Mouse (Mus musculus) embryo, embryonic 11 days (tissue): ENCODE data around the gene Wdr43.
"Not testable (repeated sequence)": the region's sequence is repeated elsewhere in the genome, so short reads cannot be mapped to it uniquely, and the experiment has no call there.

Source experiments
- DNase-seq: peaks from one replicate; pipeline ENCODE4 v3.0.0-alpha.2; 2015

Wdr43 gene

GRCm38 (mm10) chr17:71615638-71616318 lies at the start of gene Wdr43:
TSS of gene Wdr43 (plus strand) at chr17:71615895.
- DNase-seq = peak; percentile 98

- DNase-seq = no peak
Observed at GRCm38 (mm10) chr17:71579176-71579705, 36.5 kb upstream of the Wdr43 start.

DNA sequence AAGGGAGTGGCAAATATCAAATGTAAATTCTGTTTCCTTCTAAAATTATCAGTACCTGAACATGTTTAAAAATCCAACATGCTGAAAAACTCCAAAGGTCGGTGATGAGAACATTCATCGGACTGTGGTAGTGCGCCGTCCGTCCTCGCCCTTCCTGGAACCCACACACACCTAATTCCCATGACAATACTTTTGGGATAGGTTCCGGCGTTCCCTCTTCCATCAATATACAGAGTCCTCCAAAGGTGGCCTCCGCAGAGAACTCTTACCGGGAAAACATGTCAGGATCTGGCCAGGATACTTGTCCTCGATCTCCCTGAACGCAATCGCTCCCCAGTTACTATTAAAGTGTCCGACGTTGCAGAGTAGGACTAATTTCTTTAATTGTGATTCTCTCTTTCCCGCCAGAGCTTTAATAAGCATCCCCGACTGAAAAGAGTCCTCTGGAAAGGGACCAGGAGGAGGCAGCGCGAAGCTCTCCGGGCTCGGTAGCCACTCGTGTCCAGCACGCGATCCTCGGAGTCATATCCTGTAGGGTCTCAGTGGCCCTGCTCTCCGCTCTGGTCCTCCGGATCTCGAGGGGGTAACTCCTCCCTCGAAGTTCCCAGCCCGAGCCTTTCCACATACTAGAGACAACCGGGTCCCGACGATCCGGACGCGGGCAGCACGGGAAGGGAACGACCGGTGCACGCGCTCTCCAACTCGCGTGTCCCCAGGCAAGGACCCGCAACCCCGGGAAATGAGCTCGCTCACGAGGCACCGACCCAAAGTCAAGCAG lies 17.6 kb upstream of the Wdr43 start:
- DNase-seq = no peak

DNA sequence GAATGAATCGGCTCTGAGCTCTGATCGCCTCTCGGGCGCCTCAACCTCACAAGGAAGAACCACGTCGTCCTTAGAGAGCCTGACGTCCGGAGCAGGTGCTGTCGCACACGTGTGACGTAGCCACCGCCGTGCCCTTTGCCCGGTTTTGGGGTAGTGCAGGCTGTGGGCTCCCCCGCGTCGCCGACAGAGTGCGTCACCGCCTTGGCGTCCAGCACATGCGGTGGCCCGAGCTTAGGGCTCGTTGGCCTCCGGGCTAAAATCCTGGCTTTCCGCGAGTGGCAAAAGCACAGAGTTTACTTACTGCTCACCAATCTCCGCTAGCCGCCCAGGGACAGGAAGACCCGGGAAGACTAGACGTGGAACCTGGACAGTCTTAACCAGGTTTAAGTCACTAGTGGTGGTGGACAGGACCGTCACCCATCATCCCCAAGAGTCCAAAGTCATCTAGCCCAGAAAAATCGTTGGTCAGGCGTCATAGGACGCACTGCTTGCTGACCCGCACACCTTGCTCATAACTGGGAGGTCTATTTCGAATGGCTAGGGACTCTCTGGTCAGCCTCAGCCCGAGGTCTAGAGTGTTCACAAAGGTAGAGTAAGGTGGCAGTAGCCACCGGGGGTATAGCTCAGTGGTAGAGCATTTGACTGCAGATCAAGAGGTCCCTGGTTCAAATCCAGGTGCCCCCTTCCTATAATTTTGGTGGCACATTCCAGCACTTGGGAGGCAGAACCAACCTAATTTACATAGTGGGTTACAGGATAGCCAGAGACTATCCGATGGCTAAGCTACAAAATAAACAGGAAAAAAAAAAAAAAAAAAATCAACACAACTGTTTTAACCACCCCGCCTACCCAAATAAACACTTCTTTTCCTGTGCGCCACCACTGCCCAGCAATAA lies 16.8 kb upstream of the Wdr43 start:
- DNase-seq = peak; percentile 95

DNA sequence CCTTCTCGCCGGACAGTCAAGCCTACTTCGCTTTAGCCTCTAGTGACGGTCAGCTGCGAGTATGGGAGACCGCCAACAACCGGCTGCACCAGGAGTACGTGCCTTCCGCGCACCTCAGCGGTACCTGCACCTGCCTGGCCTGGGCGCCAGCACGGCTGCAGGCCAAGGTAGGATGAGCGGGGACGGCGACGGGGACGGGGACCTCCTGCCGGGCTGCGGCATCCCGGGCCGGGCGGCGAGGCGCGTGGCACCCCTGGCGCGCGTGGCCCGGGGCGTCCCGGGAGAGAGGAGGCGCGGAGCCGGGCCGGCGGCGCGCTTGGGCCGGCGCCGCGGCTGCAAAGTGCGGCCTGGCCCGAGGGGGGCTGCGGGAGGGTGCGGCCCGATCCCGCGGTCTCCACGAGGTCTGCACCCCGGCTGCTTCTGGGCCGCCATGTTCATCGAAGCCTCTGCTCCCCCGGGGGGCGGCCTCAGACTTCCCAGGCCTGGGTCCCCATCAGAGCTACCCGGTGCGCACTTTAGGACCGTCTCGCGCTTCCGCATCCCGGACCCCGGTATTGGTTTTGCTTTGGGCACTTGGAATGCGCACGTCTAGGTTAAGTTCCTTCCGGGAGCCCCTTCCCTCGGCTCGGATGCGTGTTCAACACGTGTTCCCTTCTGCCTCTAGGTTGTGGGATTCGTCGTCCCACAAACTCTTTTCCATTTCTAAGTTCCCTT lies 781 bp downstream of the Wdr43 start:
- DNase-seq = peak; percentile 49

GRCm38 (mm10) chr17:71617033-71617362 lies 1.3 kb downstream of the Wdr43 start:
- DNase-seq = peak; percentile 7

DNA sequence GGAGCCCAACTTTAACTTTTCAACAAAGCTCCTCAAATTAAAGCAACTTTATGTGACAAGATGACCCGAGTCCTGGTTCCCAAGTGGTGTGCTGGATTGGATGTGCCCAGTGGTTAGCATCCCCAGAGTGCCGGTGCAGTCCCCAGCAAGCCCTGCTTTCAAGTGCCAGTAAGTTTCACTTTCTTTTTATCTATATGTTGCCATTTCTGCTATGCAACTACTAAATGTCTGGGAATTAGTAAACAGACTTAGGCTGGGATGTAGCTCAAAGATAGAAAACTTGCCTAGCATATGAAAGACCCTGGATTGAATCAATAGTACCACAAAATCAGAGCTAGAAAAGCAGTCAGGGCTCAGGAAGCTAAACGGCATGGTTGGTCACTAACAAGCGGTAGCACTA lies 2.3 kb downstream of the Wdr43 start:
- DNase-seq = no peak

GRCm38 (mm10) chr17:71631806-71632205 lies 16.1 kb downstream of the Wdr43 start:
- DNase-seq = no peak

DNA sequence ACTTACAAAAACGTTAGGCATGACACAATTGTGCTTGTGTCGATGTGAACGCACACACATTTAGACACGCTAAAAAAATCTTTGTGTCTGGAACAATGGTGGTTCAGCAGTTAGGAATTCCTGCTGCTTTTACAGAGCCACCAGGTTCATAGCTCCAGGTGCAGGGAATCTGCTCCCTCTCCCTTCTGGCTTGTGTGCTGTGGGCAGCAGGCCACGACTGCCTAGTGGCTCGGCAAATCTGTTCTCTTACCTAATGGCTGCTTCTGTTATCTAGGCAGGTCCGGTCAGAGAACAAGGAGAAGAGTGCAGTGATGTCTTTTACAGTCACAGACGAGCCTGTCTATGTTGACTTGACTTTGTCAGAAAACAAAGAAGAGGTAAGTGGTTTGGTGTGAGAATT lies 17.7 kb downstream of the Wdr43 start:
- DNase-seq = no peak

GRCm38 (mm10) chr17:71636786-71637185 lies 21.1 kb downstream of the Wdr43 start:
- DNase-seq = no peak

- DNase-seq = no peak
Observed at GRCm38 (mm10) chr17:71637750-71638265, 22.1 kb downstream of the Wdr43 start.

DNA sequence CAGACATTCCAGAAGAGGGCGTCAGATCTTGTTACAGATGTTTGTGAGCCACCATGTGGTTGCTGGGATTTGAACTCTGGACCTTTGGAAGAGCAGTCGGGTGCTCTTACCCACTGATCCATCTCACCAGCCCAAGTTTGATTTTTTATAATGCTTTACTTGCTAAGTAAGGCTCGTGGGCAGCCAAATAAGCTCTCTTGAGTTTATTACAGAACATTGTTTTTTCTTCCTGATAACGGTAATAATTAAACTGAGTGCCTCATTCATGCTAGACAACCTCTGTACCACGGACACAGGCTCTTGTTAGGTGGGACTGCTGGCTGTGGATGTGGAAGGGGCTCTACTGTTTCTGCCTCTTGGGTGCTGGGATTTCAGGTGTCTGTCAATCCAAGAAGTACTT lies 23.4 kb downstream of the Wdr43 start:
- not testable (repeated sequence) for DNase-seq

GRCm38 (mm10) chr17:71640421-71641085 lies 24.9 kb downstream of the Wdr43 start:
- no peak for DNase-seq

DNA sequence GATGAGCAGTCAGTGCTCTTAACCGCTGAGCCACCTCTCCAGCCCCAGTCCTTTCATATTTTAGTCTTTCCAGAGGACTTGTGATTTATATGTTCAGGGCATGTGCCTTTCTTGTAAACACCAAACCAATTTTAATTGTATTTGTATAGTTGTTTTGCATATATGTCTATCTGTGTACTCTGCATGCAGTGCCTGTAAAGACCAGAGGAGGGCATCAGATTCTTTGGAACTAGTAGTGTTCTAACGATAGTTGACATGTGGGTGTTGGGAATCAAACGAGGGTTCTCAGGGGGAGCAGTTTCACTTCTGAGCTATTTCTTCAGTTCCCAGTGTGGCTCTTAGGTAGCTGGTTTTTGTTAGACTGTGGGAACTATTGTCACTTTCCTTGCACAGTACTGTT lies 26.5 kb downstream of the Wdr43 start:
- no peak for DNase-seq

DNA sequence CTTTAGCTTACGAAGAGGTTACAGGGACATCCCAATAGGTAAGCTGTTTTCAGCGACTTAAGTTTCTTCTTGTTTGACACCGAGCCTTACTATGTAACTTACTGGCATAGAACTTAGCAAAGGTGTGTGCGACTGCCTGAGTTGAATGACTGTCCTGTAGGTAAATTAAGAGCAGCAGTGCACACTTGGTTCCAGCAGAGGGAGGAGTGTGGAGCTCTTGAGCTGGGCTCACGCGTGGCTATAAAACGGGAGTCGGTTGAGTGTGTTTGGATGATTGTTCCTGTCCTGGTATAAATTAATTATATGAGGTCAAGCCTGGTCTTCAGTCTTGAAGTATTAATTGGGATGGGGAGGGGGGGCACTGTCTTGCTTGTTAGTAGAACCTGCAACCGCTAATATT lies 34.3 kb downstream of the Wdr43 start:
- DNase-seq = no peak

- DNase-seq = no peak
Observed at GRCm38 (mm10) chr17:71652495-71652894, 36.8 kb downstream of the Wdr43 start.

- DNase-seq = no peak
Observed at GRCm38 (mm10) chr17:71652934-71653333, 37.2 kb downstream of the Wdr43 start.

DNA sequence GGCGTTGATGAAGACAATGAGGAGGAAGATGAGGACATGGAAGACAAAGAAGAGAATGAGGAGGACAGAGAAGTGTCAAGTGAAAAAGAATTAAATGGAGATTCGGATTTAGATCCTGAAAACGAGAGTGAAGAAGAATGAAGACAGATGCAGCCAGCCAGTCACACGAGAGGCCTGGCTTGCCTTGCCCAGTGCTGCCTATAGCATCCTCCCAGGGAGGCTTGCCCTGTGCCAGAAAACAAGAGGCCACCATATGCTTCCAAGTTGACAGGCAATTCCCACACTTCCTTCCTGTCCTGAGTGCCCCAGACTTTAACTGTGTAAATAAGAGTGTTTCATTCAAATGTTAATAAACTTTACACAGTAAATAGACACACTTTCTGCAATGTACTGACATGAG lies 41.8 kb downstream of the Wdr43 start:
- no peak for DNase-seq

DNA sequence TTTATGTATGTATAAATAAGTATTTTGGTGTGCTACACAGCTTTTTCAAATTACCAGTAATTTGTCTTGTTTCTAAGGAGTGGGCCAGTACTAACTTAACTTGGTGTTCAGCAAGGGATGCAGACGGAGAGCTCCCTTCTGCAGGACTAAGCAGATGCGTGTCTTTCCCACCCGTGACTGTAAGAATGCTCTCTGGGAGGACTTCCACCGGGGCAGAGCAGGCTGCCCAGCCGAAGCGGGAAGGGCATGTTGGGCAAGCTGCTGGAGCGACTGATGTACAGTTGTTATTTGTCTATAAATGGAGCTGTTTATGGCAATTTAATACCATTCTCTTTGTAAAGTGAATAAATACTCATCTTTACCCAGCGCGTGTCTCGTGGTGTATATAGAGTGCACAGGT lies 43.0 kb downstream of the Wdr43 start:
- no peak for DNase-seq

- DNase-seq = no peak
Observed at GRCm38 (mm10) chr17:71660390-71660789, 44.7 kb downstream of the Wdr43 start.

DNA sequence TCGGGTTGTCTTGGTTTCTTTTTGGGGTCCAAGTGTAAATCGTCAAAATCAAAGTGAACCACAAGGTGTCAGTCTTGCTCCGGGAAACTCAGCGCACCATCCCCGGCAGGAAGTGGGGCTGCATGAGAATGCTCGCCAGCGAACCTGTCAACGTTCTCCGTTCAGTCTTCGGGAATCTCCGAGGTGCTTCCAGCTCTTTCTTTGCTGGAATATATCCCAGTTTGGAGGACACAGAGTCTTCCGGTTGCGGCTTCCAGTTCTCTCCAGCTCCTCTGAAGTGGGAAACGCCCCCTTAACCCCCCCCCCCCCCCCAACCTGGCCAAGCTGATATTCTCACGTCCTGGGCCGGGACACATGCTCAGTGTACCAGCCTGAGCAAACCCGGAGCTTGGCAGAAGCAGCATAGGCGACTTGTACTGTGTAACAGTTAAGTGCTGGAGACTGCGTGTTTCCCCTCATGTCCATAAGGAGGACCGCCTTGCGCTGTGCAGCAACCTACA lies 47.1 kb downstream of the Wdr43 start:
- DNase-seq = peak; percentile 85

- DNase-seq = no peak
Observed at GRCm38 (mm10) chr17:71663491-71663890, 47.8 kb downstream of the Wdr43 start.
